Mouse (Mus musculus) erythroblast, embryonic 14.5 days (primary cell): Measurements from ENCODE around the gene Guk1.

Experiments
- GATA1 ChIP-seq: IDR thresholded peaks from 2 replicates; pipeline ENCODE4 v1.6.1; 2012; ENCODE audit warnings: low read length, inconsistent platforms, mixed read lengths
- TAL1 ChIP-seq: IDR thresholded peaks from 3 replicates; pipeline ENCODE4 v1.6.1; 2012; ENCODE audit warnings: low read length, inconsistent platforms, mixed read lengths

- TF ChIP-seq GATA1 = no peak
- TF ChIP-seq TAL1 = no peak
These were observed 40.8 kb upstream of the Guk1 start for GRCm38 (mm10) chr11:59232797-59233196.
